Mouse (Mus musculus) C2C12 (cell line): ENCODE results near the gene Moap1. TPM values are rescaled to one million over a fixed set of nuclear protein-coding genes. Genes with fewer than 3 reads are reported as not detected.

Source experiments
- H3K27me3 ChIP-seq: one replicate; pipeline ENCODE4 v1.6.1; 2011; ENCODE audit not compliant: control insufficient read depth, insufficient read depth, insufficient read length
- H3K36me3 ChIP-seq: one replicate; pipeline ENCODE4 v1.6.1; 2011; ENCODE audit not compliant: control insufficient read depth, insufficient read depth
- H3K4me3 ChIP-seq: one replicate; pipeline ENCODE4 v1.5.1; 2011; ENCODE audit warnings: mild to moderate bottlenecking, control low read depth; ENCODE audit not compliant: poor library complexity, insufficient read depth, severe bottlenecking
- H3K79me2 ChIP-seq: one replicate; pipeline ENCODE4 v1.6.1; 2011; ENCODE audit not compliant: control insufficient read depth, insufficient read depth
- H3K79me3 ChIP-seq: one replicate; pipeline ENCODE4 v1.6.1; 2011; ENCODE audit warnings: low read depth, control low read depth
- H3ac ChIP-seq: one replicate; pipeline ENCODE3; 2011; ENCODE audit warnings: low read depth; ENCODE audit not compliant: control insufficient read depth, insufficient read length
- CEBPB ChIP-seq: IDR thresholded peaks from one replicate; pipeline ENCODE4 v1.6.1; 2011; ENCODE audit warnings: low read depth, mild to moderate bottlenecking, control low read depth, moderate library complexity
- CTCF ChIP-seq: IDR thresholded peaks from one replicate; pipeline ENCODE4 v1.5.1; 2011; ENCODE audit not compliant: control insufficient read depth, insufficient read depth, insufficient read length
- FOSL1 ChIP-seq: IDR thresholded peaks from one replicate; pipeline ENCODE4 v1.8.0; 2011; ENCODE audit warnings: mild to moderate bottlenecking, low read length; ENCODE audit not compliant: poor library complexity, insufficient read depth, severe bottlenecking
- MAX ChIP-seq: IDR thresholded peaks from one replicate; pipeline ENCODE4 v1.6.1; 2011; ENCODE audit warnings: mild to moderate bottlenecking, control low read depth
- MYOD1 ChIP-seq: IDR thresholded peaks from one replicate; pipeline ENCODE4 v1.6.1; 2011; ENCODE audit warnings: low read depth; ENCODE audit not compliant: control insufficient read depth, insufficient read length
- MYOG ChIP-seq: IDR thresholded peaks from one replicate; pipeline ENCODE4 v1.6.1; 2011; ENCODE audit not compliant: control insufficient read depth, insufficient read length; ENCODE audit errors: extremely low read depth
- USF1 ChIP-seq: IDR thresholded peaks from one replicate; pipeline ENCODE4 v1.6.1; 2011; ENCODE audit warnings: low read depth, mild to moderate bottlenecking, control low read depth, moderate library complexity
- polyA plus RNA-seq: library from polyadenylated mRNA; unstranded; fragments of >200 nt; fragmentation: generic; extraction: Trizol; gene quantifications from one replicate; pipeline ENCODE4 v1.2.1, GENCODE M21; 2012; ENCODE audit warnings: missing spikeins

Gene Moap1
- polyA plus RNA-seq, 1 experiment: 4.7 TPM

DNA sequence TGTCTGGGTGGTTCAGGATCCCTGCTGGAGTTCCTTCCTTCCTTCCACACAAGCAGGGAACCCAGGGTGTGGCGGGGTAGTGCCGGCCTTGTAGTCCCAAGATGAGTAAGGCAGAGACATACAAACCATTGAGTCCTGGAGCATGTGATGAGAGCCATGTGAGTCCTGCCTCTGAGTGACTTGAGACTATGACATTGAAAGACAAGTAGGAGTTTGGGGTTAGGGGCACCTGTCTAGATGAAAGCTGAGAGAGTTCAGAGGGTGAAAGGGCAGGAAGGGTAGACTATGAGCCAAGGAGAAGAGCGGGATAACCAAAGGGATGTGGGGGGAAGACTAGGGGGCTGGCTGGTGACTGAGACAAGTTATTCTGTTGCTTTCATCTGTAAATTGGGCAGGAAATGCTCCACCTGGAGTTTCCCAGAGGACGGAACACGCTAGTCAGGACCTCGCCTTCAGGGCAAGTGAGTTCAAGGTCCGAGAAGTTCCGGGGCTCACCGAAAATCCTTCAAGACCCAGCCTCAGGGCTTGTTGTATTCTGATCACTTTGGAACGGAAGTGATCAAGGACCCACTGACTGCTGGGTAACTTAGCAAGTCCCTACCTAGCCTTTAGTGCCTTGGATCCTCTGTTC lies 36.5 kb downstream of the Moap1 start:
- no peak overlapping the region for H3K4me3 ChIP-seq
- no peak for TF ChIP-seq MYOD1
- no peak for TF ChIP-seq MYOG
- TF ChIP-seq USF1: no peak
- TF ChIP-seq MAX: no peak
- TF ChIP-seq CEBPB: no peak
- H3K36me3 ChIP-seq: no peaks in the 10 kb centered on the region
- H3K27me3 ChIP-seq: no peaks in the 10 kb centered on the region
- H3K79me3 ChIP-seq: no peaks in the 10 kb centered on the region
- H3K79me2 ChIP-seq: no peaks in the 10 kb centered on the region
- no peak overlapping the region for H3ac ChIP-seq

DNA sequence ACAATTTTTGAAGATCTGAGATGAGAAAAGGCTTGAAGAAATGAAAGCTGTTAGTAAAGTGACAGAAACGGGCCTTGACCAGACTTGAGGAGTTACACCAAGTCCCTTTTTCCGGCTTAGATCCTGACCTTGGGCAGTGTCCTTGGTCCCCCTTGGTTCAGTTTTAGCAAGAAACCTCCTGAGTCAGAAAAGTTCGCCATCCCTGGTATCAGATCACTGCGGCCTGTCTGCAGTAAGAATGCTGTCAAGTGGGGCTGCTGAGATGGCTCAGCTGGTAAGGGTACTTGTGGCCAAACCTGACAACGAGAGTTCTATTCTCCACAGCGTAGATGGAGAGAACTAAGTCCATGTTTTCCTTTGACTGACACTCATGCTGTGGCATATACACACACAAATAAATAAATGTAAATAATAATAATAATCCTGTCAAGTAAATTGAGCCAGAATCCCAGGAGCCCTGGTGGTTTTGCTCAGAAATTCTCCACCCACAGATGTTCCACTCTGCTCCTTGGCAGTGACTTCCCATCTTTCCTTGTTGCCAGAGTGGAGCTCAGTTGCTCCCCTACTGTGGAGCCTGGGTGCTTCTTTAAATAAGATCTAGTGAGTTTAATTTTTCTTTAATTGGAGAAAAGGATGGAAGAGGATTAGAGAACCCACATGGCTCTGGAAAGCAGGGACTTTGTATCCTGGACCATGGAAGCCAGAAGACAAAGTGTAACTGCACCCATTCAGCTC lies 37.4 kb downstream of the Moap1 start:
- no peaks in the 10 kb centered on the region for H3K79me2 ChIP-seq
- H3K4me3 ChIP-seq: no peak overlapping the region
- TF ChIP-seq CTCF (no peak), CEBPB (no peak)
- no peaks in the 10 kb centered on the region for H3K27me3 ChIP-seq
- H3ac ChIP-seq: no peak overlapping the region
- no peaks in the 10 kb centered on the region for H3K36me3 ChIP-seq
- H3K79me3 ChIP-seq: no peaks in the 10 kb centered on the region

- H3K4me3 ChIP-seq: peak overlapping the region; percentile 34
- H3ac ChIP-seq: peak overlapping the region; percentile 85
- H3K79me3 ChIP-seq: no peaks in the 10 kb centered on the region
- H3K36me3 ChIP-seq: no peaks in the 10 kb centered on the region
- H3K27me3 ChIP-seq: no peaks in the 10 kb centered on the region
- no peaks in the 10 kb centered on the region for H3K79me2 ChIP-seq
- peak; percentile 94 for TF ChIP-seq CTCF
- no peak for TF ChIP-seq MYOG
- no peak for TF ChIP-seq CEBPB
Observed at GRCm38 (mm10) chr12:102705216-102705871, 38.1 kb downstream of the Moap1 start.

GRCm38 (mm10) chr12:102704457-102705198 lies 38.8 kb downstream of the Moap1 start, which contains the start of gene Itpk1:
Itpk1 (minus strand) TSS chr12:102704930.
- peak within 1 kb of the TSS; percentile 85 for H3ac ChIP-seq
- H3K79me3 ChIP-seq: no peaks in the 10 kb centered on the region
- H3K27me3 ChIP-seq: no peaks in the 10 kb centered on the region
- no peaks in the 10 kb centered on the region for H3K36me3 ChIP-seq
- H3K4me3 ChIP-seq: peak within 1 kb of the TSS; percentile 34
- no peaks in the 10 kb centered on the region for H3K79me2 ChIP-seq
- TF ChIP-seq FOSL1: no peak
- TF ChIP-seq MYOG: no peak
- TF ChIP-seq MYOD1: no peak
- TF ChIP-seq USF1: no peak
- no peak for TF ChIP-seq CTCF

GRCm38 (mm10) chr12:102703921-102704408 lies 39.5 kb downstream of the Moap1 start:
- H3K79me2 ChIP-seq: no peaks in the 10 kb centered on the region
- H3K79me3 ChIP-seq: no peaks in the 10 kb centered on the region
- peak overlapping the region; percentile 76 for H3ac ChIP-seq
- no peaks in the 10 kb centered on the region for H3K36me3 ChIP-seq
- TF ChIP-seq CTCF: no peak
- TF ChIP-seq MAX: no peak
- no peak for TF ChIP-seq CEBPB
- no peak for TF ChIP-seq FOSL1
- no peak for TF ChIP-seq MYOD1
- no peak for TF ChIP-seq USF1
- no peak for TF ChIP-seq MYOG
- no peaks in the 10 kb centered on the region for H3K27me3 ChIP-seq
- peak overlapping the region; percentile 34 for H3K4me3 ChIP-seq
